Mouse (Mus musculus) ES-Bruce4 (cell line): ENCODE measurements around the gene Pmm1.
"Not testable (repeated sequence)": the region's sequence is repeated elsewhere in the genome, so short reads cannot be mapped to it uniquely, and the experiment has no call there.

Experiments
- CTCF ChIP-seq: IDR thresholded peaks from one replicate; pipeline ENCODE4 v1.8.1; 2011; ENCODE audit warnings: low read depth, low read length
- POLR2A ChIP-seq: IDR thresholded peaks from one replicate; pipeline ENCODE4 v1.8.1; 2011; ENCODE audit warnings: low read length; ENCODE audit not compliant: insufficient read depth

DNA sequence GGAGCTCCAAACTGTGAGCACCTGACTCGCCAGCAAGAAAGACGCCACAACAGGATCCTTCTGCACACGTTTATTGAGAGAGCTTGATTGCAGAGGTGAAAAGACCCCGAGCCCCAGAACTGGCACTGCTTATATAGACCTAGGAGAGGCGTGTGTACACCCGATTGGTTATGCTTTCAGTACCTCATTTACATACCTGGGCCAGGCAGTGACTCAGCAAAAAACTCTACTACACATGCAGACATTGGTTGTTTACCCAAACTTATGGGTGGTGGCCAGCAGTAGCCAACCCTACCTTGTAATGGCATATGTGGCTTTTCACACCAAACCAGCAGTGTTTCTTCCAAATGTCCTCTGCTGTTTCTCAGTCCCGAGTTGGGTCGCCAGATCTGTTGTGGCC lies 14.4 kb upstream of the Pmm1 start:
- not testable (repeated sequence) for TF ChIP-seq POLR2A, CTCF
